Mouse (Mus musculus) kidney, postnatal 10 days (tissue): ENCODE measurements around the gene Hist1h1d.

ENCODE experiments used
- DNase-seq: peaks from one replicate; pipeline ENCODE4 v3.0.0; 2021; ENCODE audit warnings: mixed read lengths

Hist1h1d gene

DNA sequence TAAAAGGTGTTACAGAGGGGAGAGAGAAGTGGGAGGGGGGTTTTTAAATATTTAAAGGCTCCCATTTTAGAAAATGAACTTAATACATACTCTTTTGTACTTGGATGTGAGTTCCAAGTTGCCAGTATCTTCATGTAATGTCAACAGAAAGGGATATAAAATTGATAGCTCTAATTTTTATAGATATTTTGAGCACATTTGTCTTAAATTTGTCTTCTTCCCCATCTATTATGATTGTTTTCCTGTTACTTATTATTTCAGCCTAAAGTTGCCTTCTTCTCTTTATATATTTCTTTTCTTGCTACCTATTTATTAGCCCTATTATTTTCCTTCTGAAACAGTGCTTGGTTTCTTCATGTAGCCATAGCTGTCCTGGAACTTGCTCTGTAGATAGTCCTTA is at the start of gene Hist1h1d:
Gene Hist1h1d, plus strand, starts transcription at position 301 of the 400 bp plus-strand sequence.
- DNase-seq = no peak

- DNase-seq = peak; percentile 33
These were observed 49.3 kb upstream of the Hist1h1d start for GRCm38 (mm10) chr13:23503797-23504196.

DNA sequence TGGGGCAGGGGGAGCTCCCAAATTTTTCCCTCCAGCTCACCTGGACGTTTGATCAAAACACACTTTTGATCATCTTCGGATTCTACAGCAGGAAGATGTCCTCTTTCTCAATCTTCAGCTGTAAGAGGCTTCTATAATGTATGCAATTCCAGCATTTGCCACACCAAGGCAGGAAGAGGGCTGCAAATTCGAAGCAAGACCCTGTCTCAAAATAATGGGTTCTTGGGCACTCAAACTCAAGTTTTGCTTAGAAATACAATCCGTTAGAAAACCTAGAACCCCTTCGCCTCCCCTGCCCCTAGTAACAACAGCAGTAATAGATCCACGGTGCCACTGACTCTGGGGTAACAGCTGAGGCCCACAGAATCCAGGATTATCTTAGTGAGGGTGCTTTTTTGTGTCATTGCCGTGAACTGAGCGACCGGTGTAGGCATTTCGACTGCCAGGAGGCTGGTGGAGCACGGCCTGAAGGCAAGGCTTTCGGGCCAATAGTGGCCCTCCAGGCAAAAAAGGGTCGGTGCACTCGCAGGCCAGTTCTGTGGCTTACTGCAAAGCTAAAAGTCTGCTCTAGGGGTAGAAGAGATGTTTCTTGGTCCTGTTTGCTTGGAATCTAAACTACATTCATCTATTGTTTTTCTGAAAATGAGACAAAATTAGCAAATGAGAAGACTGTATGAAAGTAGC is 47.3 kb upstream of the Hist1h1d start:
- DNase-seq = no peak

- peak; percentile 24 for DNase-seq
These were observed 46.7 kb upstream of the Hist1h1d start for GRCm38 (mm10) chr13:23506351-23506750.

DNA sequence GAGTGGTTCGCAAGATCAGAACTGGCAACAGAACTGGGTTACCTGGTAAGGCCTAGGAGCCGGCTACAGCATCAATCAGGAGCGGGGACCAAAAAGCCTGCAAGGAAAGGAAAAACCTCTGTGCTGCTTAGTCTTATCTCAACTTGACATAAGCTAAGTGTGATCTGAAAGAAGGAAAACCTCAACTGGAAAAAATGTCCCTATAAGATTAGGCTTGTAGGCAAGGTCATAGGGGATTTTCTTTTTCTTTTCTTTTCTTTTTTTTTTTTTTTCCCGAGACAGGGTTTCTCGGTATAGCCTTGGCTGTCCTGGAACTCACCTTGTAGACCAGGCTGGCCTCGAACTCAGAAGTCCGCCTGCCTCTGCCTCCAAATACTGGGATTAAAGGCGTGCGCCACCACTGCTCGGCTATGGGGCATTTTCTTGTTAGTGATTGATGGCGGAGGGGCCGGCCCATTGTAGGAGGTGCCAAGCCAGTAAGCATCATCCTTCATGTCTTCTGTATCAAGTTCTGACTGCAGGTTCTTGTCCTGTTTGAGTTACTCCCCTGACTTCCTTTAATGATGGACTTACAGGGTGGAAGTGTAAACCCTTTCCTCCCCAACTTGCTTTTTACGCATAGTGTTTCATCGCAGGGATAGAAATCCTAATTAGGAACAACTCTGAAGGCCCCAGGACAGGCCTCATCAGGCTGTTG is 46.1 kb upstream of the Hist1h1d start:
- DNase-seq = no peak

DNA sequence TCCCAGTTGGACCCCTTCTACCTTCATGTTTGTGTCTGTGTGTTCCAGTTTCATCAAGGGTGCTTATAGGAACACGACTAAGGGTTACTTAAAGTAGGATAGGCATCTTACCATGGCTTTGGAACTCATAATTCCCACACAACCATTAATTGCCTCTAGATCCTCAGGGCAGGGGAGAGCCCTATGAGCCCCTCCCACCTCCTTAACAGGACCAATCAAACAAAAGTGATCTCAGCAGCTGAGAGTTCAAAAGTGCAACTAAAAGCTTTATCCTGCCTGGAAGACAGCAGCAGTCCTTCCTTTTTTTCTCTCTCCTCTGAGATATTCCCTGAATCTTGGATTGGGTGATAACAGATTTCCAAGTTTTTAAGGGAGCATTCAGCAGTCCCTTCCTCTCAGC is 42.9 kb upstream of the Hist1h1d start:
- DNase-seq = no peak

DNA sequence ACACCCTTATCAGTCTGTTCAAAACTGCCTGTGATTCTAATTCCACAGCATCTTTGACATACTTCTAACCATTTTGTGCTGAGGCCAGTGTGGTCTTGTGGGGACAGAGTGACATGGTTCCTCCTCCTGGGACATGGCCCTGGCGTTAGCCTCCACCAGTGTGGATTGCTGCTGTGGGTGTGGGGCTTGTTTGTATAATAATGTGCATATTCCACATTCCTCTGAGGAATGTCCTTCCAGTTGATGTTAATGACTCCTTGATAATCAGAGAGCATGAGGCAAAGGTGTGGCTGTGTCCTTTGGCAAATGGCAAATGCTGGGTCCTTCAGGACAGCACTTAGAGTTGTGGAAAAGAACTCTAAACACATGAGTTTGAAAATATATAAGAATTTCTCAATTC is 39.5 kb upstream of the Hist1h1d start:
- no peak for DNase-seq

DNA sequence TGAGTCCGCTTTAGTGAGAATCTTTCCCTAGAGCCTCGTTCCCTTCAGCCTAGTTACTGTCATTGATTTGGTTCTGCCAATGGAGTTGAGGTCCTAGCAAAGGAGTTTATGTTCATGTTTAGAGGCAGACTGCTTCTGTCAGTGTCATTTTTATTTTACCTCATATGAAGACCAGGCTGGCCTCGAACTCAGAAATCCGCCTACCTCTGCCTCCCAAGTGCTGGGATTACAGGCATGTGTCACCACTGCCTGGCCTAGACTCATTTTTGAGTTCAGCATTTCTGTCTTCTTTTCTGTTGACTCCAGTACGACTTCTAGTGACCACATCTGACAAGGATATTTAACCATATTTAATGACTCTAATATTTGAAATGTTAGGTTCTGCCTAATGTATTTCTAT is 37.8 kb upstream of the Hist1h1d start:
- no peak for DNase-seq

GRCm38 (mm10) chr13:23515826-23516620 is 37.0 kb upstream of the Hist1h1d start:
- DNase-seq = no peak

DNA sequence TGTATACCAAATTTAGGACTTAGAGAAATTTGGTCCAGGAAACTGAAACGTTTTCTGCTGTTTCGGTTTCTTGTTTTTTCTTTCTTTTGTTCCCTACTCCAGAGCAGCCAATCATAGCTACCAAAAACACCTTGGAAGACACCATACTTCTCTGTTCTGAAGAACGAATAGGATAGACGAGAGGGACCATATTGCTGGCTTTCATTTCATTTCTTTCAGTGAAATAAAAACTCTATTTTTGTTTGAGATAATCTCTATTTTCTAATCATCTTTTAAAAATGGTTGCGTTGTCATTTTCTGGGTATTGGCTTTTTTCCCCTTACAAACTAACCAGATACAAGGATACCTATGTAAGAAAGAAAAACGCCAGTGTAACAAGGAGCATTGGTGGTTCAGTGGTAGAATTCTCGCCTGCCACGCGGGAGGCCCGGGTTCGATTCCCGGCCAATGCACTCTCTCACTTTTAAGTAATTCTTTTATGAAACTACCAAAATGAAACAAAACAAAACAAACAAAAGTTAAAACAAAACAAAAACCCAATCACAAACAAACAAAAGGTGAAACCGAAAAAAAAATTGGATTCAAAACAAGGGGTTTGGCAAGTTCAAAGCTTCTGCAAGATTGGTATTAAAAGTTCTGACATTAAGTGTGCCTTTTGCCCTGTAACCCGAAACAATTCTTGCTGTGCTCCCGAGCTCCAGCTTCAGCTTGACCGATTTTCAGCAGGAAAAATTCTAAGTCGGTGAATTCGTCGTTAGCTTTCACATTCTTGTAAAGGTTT is 36.0 kb upstream of the Hist1h1d start:
- peak; percentile 88 for DNase-seq

GRCm38 (mm10) chr13:23517603-23518294 is 35.3 kb upstream of the Hist1h1d start:
- DNase-seq = peak; percentile 91

DNA sequence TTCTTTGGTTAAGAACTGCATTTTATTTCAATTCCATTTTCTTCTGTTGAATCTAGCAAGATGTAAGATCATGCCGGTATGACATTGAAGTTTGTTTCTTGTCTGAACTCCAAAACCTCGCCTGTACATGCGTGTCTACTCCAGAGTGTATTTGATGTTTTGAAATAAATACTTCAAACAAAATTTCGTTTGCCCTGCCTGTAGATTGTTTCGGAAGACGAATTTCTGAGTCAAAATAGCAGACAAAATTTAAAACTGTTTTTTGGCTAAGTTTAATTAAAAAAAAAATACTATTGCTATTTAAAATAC is 34.8 kb upstream of the Hist1h1d start:
- DNase-seq = no peak

DNA sequence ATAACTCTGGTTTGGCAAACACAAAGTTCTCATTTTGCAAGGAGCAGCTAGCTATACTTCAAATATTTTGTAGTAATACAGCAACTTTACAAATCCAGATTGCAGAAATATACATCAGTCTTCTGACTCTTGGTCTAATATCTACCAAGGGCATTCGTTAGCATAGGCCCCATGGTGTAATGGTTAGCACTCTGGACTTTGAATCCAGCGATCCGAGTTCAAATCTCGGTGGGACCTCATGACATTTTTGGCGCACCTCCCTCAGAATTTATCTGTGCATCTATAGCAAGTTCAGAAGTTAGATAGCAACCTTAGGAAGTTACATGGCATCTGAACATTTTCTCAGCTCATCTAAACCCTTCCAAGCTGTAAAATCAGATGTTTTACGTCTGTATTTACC is 34.2 kb upstream of the Hist1h1d start:
- peak; percentile 80 for DNase-seq

DNA sequence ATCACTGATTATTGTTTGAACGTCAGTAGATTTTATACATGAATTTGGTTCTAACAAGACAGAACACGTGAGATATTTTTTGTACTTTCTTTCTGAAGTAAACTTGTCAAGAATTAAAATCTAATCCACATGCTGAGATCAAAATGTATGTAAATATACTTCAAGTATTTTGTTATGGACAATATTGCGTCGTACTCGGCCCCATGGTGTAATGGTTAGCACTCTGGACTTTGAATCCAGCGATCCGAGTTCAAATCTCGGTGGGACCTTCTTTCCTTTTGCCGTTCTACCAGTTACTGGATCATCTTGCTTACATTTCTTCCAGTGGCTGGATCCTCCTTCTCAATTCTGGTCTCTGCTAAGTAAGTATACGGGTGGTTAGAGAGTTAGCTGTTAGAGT is 33.6 kb upstream of the Hist1h1d start:
- peak; percentile 83 for DNase-seq

DNA sequence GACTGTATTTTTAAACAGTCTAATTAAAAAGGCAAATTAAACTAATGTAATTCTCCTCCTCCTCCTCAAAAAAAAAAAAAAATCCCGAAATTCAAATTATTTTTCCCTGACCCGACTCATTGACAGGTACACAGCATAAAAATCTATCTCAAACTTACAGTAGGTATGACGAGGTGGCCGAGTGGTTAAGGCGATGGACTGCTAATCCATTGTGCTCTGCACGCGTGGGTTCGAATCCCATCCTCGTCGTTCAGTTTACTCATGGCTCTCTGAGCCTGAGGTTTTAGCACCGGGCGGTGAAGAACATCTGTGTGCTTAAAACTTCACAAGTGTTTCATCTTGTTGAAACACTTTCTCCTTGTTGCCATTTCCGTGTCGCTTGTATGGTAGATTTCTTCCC is 31.4 kb upstream of the Hist1h1d start:
- DNase-seq = peak; percentile 83

GRCm38 (mm10) chr13:23523976-23524375 is 29.1 kb upstream of the Hist1h1d start:
- DNase-seq = no peak

- DNase-seq = peak; percentile 77
These were observed 28.4 kb upstream of the Hist1h1d start for GRCm38 (mm10) chr13:23524654-23525053.

DNA sequence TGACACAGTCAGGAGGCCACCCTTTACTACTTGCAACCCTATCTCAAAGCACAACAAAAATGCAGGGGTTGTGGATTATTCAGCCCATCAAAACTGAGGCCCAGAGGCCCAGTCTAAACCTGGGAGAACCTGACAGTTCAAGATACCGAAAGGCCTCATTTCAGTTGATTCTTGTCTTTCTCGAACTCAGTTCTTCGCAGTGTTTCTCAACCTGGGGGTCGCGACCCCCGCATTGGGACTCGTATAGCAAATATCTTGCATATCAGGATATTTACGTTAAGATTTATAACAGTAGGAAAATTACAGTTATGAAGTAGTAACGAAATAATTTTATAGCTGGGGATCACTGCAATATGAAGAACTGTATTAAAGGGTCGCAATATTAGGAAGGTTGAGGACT is 27.2 kb upstream of the Hist1h1d start:
- DNase-seq = peak; percentile 38

- peak; percentile 93 for DNase-seq
These were observed 26.8 kb upstream of the Hist1h1d start for GRCm38 (mm10) chr13:23526312-23526711.

DNA sequence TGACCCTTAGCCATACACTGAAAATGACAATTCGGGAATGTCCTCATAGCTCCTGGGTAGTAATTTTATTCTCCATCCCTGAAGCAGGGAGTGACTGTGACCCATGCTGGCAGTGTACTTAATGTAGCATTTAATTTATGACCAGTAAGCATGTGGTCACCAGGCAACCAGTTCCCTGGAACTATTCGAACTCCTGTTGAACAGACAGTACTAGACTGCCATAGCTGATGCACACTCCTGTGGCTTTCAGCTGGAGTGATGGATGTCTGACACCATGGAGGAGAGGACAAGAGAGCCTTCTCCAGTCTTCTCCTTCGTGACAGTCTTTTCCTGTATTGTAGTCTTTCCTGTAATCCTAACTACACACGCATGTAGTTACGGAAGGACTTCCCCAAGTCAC is 24.1 kb upstream of the Hist1h1d start:
- no peak for DNase-seq

GRCm38 (mm10) chr13:23529480-23530165 is 23.4 kb upstream of the Hist1h1d start:
- DNase-seq = no peak
